Mouse (Mus musculus): ENCODE measurements around the gene Myrfl.
A peak's percentile ranks its signal among the peaks of the same experiment; 100 is the strongest.

Gene Myrfl

DNA sequence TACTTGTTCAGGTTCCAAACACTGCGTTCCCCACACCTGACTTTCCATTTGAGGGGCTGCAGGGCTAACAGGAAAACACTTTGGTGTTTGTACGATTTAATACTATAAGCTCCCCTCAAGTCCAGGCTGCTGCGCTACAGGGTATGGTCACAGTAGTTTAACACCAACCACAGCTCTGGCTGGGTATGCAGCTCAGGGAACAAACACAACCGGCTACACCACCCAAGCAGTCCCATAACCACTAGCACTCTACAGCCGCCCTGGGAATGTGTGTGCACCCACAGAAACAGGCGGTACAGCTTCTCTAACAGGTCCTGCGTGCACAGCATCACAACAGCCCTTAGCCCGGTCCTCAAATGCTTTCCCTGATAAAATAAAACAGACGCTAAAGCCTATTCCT is 16.1 kb upstream of the Myrfl start:
- DNase-seq = no peak

DNA sequence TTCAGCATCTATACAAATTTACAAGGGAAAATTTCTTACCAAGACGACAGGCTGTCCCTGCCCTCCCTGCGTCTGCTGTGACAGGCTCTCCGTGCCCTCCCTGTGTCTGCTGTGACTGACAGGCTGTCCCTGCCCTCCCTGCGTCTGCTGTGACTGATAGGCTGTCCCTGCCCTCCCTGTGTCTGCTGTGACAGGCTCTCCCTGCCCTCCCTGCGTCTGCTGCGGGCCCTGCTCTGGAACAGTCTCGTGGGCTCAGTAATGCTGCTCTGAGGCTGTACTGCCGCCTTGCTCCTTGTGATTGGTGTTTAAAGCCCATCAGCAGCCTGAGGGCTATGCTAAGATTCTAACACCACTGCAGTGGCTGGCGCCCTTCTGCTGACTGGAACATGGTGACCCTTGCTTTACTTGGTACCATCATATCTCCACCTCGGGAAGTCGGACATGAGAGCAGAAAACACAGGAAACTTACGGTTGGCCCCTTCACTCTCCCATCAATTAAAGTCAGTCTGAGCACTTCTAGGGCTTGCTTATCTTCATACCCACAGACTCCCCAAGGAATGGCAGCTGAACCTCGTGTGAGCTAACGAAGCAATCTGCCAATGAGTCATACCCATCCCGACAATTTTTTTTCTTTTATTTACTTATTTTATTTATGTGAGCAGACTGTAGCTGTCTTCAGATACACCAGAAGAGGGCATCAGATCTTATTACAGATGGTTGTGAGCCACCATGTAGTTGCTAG is 12.4 kb upstream of the Myrfl start:
- DNase-seq = no peak

DNA sequence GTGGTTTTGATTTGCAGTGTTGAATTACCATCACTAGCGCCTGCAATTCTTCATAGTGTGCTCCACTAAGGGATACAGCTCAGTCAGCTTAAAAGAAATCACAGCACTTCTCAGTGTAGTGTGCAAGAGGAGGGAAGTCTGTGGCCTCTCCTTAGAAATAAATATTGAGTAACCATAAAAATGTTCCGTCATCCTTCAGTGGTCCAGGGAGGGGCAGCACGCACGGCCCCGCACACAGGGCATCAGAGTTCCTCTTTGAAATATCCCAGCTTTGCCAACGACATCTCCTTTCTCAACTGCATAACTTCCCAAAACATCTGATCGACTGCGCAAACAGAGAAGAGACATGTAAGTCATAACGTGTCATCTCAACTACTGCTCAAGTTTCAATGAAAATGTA is 10.1 kb upstream of the Myrfl start:
- DNase-seq = no peak

DNA sequence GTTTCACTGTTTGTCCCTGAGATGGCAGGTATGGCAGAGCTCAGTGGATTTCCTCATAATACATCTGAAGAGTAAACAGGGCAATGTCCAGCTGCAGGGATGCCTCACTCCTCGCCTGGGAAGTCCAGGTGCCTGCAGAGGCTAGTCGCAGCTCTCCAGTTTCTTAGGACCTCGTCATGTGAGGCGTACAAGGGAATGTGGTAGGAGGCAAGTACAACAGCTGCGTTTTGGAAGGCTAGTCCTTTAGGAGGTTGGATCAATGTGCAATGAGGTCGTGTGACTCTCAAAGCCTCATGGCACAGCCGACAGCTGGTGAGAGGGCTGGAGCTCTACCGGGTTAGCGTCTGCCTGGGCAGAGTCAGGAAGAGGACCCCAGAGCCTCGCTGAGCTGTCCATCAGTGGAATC is 7.8 kb upstream of the Myrfl start:
- no peak for DNase-seq

DNA sequence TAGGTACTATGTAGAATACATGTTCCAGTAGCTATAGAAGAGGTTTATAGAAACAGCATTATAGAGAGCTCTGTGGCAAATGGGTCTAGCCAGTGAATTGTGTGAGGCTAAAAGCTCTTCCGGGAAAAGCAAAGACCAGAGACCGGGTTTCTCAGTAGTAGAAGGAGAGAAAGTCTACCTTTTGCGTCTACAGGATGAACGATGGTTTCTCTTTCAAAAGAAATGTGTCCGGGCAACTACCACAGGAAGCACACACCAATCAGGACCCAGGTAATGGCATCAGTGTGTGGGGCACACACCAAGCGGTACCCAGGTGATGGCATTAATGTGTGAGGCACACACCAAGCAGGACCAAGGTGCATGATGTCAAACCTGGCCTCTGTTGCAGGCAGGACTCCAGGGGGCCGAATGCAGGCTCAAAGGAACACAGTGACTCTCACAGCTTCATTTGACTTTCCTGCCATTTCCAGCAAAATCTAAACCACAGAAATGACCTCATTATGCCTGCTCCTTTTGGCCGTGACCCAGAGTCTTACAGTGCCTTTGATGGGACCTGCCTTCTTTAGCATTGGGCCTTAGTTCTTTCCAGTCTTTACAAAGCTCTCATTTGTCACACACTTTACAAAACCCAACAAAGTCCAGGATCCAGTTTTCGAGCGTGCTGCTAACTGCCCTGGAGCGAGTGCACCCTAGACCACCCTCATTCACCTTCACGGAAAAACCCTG is 1.4 kb downstream of the Myrfl start:
- no peak for DNase-seq

DNA sequence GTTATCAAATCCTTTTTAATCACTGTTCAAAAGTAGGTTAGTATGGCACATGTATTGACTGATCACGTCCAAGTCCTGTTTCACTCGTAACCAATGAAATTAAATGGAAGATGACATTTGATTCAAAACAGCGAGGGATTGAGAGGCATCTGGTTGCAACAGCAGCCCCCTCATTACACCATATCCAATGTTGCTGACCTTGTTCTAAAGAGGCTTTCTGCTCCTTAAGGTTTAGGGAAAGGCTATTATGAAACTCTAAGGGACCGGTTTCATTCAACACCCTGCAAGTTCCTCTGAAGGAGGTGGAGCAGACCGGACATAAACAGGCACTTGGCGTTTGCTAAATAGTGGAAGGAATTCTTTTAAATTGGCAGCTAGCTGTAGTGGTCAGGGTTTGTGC is 2.2 kb downstream of the Myrfl start:
- no peak for DNase-seq

DNA sequence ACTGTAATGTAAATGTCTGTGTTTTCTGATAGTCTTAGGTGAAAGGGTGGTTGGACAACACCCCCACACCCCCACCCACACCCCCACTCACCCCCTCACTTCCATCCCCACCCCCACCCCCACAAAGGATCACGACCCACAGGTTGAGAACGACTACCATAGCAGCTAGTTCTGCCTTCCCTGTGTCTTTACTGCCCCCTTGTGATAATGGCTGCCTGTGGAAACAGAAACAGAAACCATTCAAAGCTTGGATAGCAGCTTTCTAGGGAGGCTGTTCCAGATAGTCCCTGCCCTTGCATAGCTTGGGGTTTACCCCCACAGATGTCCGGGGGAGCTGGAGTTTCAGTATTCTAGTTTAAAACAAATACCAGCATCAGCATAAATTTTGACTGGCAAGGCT is 3.0 kb downstream of the Myrfl start:
- DNase-seq = peak; percentile 54

DNA sequence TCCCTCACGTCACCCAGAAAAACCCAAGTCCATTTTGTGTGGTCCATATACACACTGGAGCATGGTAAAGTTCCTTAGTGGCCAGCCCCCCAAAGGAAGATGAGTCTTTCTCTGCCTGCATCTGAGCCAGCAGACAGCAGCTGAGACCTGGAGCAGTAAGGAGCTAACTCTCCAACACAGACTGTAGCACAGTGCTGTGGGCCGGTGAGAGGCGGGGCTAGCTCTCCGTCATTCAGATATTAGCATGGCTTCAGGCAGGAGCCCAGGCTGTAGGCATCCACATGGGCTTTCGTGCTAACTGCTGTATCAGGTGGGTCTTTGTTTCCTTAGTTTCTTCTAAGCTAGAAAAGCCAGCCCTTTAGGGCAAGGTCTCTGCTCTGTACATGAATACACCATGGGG is 6.1 kb downstream of the Myrfl start:
- DNase-seq = no peak

DNA sequence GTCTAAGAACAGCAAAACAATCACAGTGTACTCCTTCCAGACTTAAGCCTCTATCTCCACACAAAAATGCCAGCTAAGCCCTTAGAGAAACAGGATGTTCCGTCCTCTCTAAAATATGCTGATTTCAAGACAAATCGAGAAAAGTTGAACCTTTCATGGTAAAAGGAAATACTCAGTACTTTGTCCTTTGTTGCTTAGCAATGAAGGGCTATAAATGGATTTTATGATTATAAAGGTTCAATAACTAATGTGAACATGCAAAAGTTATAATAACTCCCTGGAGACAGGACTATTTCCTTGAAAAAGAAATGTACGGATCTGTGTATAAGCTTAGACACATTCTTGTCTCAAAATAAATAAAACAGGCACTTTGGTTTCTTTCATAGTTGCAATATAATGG is 12.2 kb downstream of the Myrfl start:
- DNase-seq = no peak

DNA sequence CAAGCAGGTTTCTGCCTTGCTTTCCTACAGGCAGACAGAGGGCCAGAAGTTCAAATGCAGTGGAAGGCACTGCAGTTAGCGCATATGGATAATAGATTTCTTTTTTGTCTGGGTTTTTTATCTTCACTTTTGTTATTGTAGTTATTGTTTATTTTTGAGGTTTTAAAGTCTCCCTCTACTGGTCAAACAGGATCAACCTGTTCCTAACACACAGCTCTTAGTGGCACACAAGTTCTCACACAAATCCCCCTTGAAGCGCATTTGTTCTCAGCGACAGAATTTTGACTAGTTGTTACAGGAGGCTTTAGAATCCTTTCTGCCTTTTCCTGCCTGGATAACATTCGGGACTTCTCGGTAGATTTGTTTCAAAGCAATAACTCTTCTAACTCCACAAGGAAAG is 13.2 kb downstream of the Myrfl start:
- DNase-seq = no peak

DNA sequence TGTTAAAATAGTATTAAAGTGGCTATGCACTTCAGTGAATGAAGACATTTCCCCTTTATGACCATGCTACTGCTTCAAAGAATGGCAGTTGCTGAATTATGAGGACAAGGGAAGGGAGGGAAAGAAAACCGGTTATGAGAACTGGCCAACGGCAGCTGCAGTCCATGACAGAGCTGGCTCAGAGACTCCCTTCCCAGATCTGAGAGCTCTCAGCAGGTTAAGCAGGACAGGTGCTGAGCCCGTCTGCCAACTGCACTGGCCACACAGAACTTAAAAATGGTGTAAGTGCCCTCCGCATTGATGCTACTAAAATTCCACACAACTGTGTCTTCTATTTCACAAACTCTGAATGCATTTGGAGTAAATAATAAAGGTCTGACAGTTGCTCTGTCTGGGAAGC is 19.3 kb downstream of the Myrfl start:
- peak; percentile 75 for DNase-seq

DNA sequence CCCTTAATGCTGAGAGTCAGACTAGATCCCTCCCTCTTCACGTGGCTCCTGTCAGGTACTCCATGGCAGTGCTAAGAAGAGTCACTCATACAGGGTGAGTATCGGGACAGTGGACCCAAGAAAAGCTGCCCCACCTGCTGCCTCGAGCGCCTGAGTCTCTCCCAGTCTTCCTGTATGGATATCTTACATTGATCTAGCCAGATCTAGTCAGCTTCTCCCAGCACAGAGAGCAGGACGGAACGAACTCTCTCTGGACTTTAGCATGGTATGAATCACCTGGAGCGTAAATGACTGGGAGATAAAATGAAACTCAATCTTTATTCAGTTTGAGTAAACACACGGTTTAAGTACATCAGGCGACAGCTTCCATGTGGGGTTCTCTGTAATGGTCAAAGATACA is 22.2 kb downstream of the Myrfl start:
- no peak for DNase-seq

DNA sequence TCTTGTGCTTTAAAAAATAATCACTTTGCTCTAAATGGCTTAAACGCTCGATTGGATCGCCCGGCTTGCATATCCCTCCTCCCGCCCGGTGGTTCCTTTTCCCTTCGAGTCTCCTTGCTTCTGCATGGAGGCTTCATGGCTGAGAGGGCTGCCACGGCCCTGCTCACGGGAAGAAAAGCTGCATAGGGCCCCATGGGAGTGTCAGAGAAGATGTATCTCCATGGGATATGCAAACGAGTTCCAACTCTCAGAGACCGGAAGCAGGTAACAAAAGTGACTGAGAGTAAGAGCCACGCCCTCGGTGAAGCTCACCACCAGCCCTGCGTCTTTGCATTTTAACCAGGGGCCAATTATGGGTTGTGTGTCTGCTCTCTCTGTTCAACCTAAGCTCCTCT is 24.7 kb downstream of the Myrfl start:
- DNase-seq = peak; percentile 48

DNA sequence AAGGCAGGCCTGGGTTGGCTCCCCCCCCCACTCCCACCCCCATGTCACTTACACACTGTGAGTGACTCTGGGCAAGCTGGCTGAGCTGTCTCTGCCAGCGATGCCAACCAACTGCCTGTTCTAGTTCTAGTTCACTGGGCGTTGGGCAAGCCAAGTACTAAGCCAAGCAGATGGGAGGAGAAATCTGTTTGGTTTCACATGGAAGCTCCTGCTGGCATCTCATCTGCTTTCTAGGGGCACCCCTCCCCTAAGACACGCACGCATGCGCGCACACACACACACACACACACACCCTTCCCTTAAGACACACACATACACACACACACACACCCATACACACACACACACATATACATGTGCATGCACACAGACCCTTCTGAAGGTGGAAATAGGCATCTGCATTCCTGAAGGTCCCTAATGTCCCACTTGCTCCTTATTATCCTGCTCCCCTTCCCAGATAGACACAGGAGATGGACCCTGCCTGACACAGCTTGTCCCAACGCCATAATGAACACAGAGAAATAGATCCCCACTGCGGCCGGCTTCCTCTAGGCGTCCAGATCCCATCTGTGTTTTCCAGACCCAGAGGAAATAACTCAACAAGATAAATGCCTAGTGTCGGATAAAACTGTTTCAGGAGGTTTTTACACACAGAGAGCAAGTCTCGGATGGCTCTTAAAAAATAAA is 25.2 kb downstream of the Myrfl start:
- peak; percentile 87 for DNase-seq

DNA sequence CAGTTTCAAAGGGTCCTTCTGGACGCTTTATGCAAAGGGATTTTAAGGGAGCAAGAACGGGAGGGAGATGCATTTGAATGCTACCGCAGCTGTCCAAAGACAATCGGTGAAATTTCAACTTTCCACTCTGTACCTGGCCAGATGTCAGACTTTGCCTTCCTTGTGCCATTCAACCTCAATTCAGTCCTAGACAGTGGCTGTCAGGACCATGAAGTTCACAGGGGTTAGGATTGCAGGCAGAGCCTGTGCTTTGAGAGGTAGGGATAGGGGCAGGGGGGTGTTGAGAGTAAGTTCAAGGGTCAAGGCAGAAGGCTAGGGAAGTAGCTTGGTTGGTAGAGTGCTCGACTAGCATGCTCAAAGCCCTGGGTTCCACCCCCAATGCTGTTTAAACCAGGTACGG is 25.9 kb downstream of the Myrfl start:
- no peak for DNase-seq

DNA sequence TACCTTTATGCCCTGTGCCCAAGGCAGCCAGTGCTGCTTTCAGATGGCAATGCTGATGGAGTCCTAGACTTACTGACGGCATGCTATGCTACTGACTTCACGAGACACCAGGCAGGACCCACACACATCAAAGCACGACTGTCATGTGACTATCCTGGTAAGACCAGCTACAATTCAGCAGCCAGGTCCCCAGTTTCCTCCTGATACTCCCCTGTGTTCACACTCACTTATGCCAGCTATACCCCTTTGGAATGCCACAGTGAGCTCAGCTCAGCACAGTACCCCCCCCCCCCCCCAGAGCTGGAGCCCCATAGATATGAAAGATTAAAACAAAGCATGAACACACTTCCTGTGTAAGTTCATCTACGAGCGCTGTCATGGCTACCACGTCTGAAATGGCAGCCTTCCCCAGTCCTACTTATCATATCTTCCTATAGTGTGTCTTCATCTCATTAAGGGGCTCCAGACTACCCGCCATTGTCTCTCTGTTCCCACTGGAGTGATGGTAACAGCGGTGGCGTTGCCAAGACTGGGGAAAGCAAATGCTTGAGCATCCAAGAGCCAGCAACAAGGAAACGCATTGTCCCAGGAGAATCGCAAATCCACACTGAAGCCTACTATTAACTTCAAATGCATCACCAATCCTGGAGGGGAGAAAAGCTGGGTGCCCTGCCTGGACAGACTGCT is 43.4 kb downstream of the Myrfl start:
- no peak for DNase-seq

DNA sequence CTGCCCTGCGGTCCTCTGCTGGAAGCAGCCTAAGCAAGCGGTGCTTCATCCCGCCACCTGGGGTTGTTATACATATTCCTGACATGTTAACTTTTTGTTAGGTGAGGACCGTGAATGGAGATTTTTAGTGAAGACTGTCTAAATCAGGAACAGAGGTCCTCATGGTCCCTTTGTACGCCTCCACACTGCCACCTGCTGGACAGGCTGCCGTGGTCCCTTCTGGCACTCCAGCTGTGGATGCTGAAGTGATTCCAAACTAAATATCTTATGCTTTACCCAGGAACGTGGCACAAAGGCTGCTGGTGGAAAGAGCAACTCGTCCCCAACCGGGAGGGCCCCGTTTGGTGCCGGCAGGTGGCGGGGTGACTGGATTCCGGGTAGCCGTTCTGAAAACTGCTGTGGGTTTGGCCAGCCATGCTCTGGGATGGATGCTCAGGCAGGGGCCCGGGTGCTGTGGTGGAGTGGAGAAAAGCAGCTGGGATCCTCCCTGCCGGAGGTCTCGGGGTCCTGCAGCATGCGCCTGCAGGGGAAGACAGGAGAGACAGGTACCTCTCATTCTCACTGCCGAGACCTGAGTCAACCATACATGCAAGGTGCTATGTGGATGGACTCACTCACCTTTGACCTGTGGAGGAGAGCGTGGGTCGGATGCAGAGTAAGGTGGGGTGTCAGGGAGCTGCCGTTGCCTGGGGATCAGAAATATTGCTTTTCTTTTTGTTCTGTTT is 47.8 kb downstream of the Myrfl start:
- DNase-seq = peak; percentile 87

DNA sequence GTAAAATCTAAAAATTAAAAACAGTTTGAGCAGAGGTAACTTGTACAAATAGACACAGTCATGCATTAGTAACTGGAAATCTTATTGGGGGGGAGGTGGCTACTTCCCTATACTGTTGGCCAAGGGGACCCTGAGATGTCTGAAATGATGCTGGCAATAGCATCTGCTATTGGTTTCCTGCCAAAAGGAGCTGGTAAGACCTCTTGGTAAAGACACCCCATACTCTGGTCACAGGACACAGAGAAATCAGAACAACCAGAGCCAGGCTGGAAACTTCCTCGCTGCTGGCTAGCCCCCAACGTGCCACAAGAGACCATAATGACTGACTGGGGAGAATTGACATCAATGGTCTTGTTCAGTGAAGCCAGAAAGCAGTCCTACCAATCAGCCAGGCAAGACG is 55.2 kb downstream of the Myrfl start:
- DNase-seq = no peak

DNA sequence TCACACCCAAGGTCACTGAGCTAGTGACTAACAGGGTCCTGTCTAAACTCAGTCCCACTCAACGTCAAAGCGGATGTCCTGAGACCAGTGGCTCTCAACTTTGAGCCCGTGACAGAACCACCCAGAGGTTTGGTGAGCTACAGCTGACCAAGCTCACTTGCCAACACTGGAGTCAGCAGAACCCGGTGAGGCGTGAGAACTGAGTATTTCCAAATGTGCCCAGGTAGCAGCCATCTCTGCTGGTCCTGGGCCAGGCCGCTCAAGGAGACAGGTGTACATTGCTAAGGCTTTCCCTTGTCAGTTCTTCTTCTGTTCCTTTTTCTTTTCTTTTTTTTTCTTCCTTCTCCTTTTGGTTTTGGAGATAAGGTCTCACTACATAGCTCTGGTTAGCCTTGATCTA is 66.0 kb downstream of the Myrfl start:
- DNase-seq = no peak

DNA sequence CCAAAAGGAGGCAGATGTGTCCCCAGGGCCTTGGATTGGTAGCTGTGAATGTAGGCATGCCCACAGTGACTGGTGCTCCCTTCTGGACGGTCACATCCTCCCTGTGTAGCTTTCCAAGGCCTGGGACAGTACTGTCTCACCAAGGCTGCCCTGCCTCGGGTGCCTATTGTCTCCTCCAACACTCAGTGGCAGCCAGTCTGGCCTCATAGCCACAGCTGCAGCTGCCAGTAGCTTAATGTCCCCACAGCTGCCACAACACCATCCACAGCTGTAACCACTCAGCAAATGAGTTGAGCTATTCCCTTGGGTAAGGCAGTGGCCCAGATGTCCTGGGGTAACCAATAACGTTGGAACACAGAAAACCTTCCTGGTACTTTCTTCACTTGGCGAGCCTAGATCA is 68.6 kb downstream of the Myrfl start:
- no peak for DNase-seq

DNA sequence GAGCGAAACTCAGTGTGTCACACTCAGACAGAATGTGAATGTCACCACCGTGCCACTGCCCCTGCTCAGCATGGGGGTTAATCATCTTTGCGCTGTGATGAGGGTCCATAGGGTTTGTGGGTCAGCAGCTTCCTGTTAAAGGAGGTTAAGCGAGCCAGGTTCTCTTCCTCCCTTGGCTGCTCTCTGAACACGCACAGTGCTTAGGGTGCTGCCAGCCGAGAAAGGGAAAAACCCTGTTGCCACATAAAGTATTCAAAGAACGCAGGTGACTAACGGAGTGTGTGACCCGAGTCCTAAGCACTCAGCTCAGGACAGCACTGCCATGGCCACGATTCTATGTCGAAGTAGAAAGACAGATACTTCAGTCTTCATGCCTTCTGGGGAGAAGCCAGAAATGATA is 69.4 kb downstream of the Myrfl start:
- no peak for DNase-seq

DNA sequence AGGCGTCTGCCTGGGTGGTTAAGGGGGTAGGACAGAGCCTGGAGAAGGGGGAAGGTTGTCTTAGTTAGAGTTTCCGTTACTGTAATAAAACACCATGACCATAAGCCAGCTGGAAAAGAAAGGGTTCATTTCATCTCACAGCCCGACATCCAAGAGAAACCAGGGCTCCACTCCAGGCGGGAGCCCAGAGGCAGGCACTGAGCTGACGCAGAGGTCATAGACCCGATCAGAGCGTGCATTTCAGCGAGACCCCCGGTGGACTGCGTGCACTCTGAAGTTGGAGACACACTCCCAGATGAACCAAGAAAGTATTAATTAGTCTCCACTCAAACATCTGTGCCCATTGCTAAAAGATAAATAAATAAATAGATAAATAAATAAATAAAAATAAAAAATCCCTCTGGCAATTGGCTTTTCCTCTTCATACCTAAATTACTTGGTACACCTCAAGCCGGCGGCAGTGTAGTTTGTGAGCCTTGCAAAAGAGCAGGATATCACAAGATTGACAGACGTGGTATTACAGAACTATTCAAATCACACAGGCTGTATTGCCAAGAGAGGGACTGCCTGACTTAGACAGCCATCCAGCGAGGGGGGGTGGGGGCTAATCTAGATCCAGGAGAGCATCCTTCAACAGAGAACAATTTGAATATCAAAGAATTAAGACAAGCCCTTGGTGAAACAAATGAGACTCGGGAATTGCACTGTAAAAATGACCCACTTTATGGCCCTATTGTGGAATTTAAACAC is 81.2 kb downstream of the Myrfl start:
- DNase-seq = no peak
